Mouse (Mus musculus): ENCODE results near the gene Btnl9. TPM values are rescaled to one million over a fixed set of nuclear protein-coding genes. Genes with fewer than 3 reads are reported as not detected.
"Not testable (repeated sequence)": the region's sequence is repeated elsewhere in the genome, so short reads cannot be mapped to it uniquely, and the experiment has no call there.

The Btnl9 gene
- polyA plus RNA-seq, 1 experiment from 2014 or later, result not detected

- Histone ChIP-seq H3K4me3 (peak overlapping the region; percentile 90), H3K27ac (replicated peaks) (peak overlapping the region; percentile 100), H3K4me1 (peaks cover 20% of the 10 kb centered on the region), H3K27me3 (ENCODE audit: low read depth, poor library complexity, severe bottlenecking) (no peaks in the 10 kb centered on the region), H3K36me3 (peaks cover 10% of the 10 kb centered on the region), H3K9me3 (replicated peaks) (no peaks in the 10 kb centered on the region)
- WGBS, result 73% methylated on average over 2 of the region's 2 CpGs
- DNase-seq (ENCODE audit: low spot score), result no peak
Measured at GRCm38 (mm10) chr11:49202071-49202470, 15.1 kb upstream of the Btnl9 start.

- H3K9me3 ChIP-seq (replicated peaks), result no peaks in the 10 kb centered on the region
- no peak overlapping the region for H3K27ac ChIP-seq (replicated peaks)
- no peaks in the 10 kb centered on the region for H3K27me3 ChIP-seq (ENCODE audit: low read depth, poor library complexity, severe bottlenecking)
- peaks cover 1% of the 10 kb centered on the region for H3K36me3 ChIP-seq
- no peak for DNase-seq (ENCODE audit: low spot score)
- no peak overlapping the region for H3K4me3 ChIP-seq
- peaks cover 20% of the 10 kb centered on the region for H3K4me1 ChIP-seq
Measured at GRCm38 (mm10) chr11:49201142-49201541, 14.2 kb upstream of the Btnl9 start.

GRCm38 (mm10) chr11:49200666-49201065, 13.7 kb upstream of the Btnl9 start:
- no peaks in the 10 kb centered on the region for H3K9me3 ChIP-seq (replicated peaks)
- no peak overlapping the region for H3K4me3 ChIP-seq
- DNase-seq (ENCODE audit: low spot score), result no peak
- H3K4me1 ChIP-seq, result peaks cover 20% of the 10 kb centered on the region
- H3K36me3 ChIP-seq, result no peaks in the 10 kb centered on the region
- H3K27ac ChIP-seq (replicated peaks), result no peak overlapping the region
- H3K27me3 ChIP-seq (ENCODE audit: low read depth, poor library complexity, severe bottlenecking), result no peaks in the 10 kb centered on the region

- WGBS, result 86% methylated on average over 7 of the region's 7 CpGs
- Histone ChIP-seq H3K4me3 (no peak overlapping the region), H3K4me1 (no peaks in the 10 kb centered on the region), H3K27ac (replicated peaks) (no peak overlapping the region), H3K36me3 (no peaks in the 10 kb centered on the region), H3K27me3 (ENCODE audit: low read depth, poor library complexity, severe bottlenecking) (no peaks in the 10 kb centered on the region), H3K9me3 (replicated peaks) (no peaks in the 10 kb centered on the region)
- no peak for DNase-seq (ENCODE audit: low spot score)
Measured at GRCm38 (mm10) chr11:49195819-49196322, 8.9 kb upstream of the Btnl9 start.

GRCm38 (mm10) chr11:49194771-49195170, 7.8 kb upstream of the Btnl9 start:
- H3K4me1 ChIP-seq; H3K9me3 ChIP-seq (replicated peaks); H3K27ac ChIP-seq (replicated peaks); DNase-seq (ENCODE audit: low spot score); H3K27me3 ChIP-seq (ENCODE audit: low read depth, poor library complexity, severe bottlenecking); H3K4me3 ChIP-seq; H3K36me3 ChIP-seq: not testable (repeated sequence)
- WGBS, result 95% methylated on average over 9 of the region's 9 CpGs

GRCm38 (mm10) chr11:49191083-49191482, 4.1 kb upstream of the Btnl9 start:
- 60% methylated on average over 2 of the region's 2 CpGs for WGBS
- Histone ChIP-seq H3K4me3 (no peak overlapping the region), H3K9me3 (replicated peaks) (no peaks in the 10 kb centered on the region), H3K27ac (replicated peaks) (no peak overlapping the region), H3K4me1 (no peaks in the 10 kb centered on the region), H3K36me3 (no peaks in the 10 kb centered on the region), H3K27me3 (ENCODE audit: low read depth, poor library complexity, severe bottlenecking) (no peaks in the 10 kb centered on the region)
- no peak for DNase-seq (ENCODE audit: low spot score)

GRCm38 (mm10) chr11:49189737-49190136, 2.8 kb upstream of the Btnl9 start:
- no peaks in the 10 kb centered on the region for H3K9me3 ChIP-seq (replicated peaks)
- no peaks in the 10 kb centered on the region for H3K27me3 ChIP-seq (ENCODE audit: low read depth, poor library complexity, severe bottlenecking)
- no peaks in the 10 kb centered on the region for H3K4me1 ChIP-seq
- no peaks in the 10 kb centered on the region for H3K36me3 ChIP-seq
- DNase-seq (ENCODE audit: low spot score), result no peak
- H3K4me3 ChIP-seq, result no peak overlapping the region
- H3K27ac ChIP-seq (replicated peaks), result no peak overlapping the region
- 11% methylated on average over 7 of the region's 7 CpGs for WGBS

- Histone ChIP-seq H3K27me3 (ENCODE audit: low read depth, poor library complexity, severe bottlenecking) (no peaks in the 10 kb centered on the region), H3K27ac (replicated peaks) (no peak overlapping the region), H3K4me1 (no peaks in the 10 kb centered on the region), H3K36me3 (no peaks in the 10 kb centered on the region), H3K4me3 (no peak overlapping the region), H3K9me3 (replicated peaks) (no peaks in the 10 kb centered on the region)
- no peak for DNase-seq (ENCODE audit: low spot score)
- WGBS, result 82% methylated on average over 10 of the region's 10 CpGs
Measured at GRCm38 (mm10) chr11:49187701-49188100, 742 bp upstream of the Btnl9 start.

GRCm38 (mm10) chr11:49186452-49186851, 507 bp downstream of the Btnl9 start:
- Histone ChIP-seq H3K36me3 (no peaks in the 10 kb centered on the region), H3K4me3 (no peak overlapping the region), H3K27ac (replicated peaks) (no peak overlapping the region), H3K27me3 (ENCODE audit: low read depth, poor library complexity, severe bottlenecking) (no peaks in the 10 kb centered on the region), H3K9me3 (replicated peaks) (no peaks in the 10 kb centered on the region), H3K4me1 (no peaks in the 10 kb centered on the region)
- 83% methylated on average over 6 of the region's 6 CpGs for WGBS
- DNase-seq (ENCODE audit: low spot score), result no peak

GRCm38 (mm10) chr11:49183172-49183571, 3.8 kb downstream of the Btnl9 start:
- no peak overlapping the region for H3K4me3 ChIP-seq
- no peaks in the 10 kb centered on the region for H3K27me3 ChIP-seq (ENCODE audit: low read depth, poor library complexity, severe bottlenecking)
- no peak for DNase-seq (ENCODE audit: low spot score)
- 74% methylated on average over 1 of the region's 1 CpGs for WGBS
- H3K9me3 ChIP-seq (replicated peaks), result no peaks in the 10 kb centered on the region
- no peaks in the 10 kb centered on the region for H3K4me1 ChIP-seq
- no peaks in the 10 kb centered on the region for H3K36me3 ChIP-seq
- H3K27ac ChIP-seq (replicated peaks), result no peak overlapping the region

- not testable (repeated sequence) for H3K27ac ChIP-seq (replicated peaks); H3K4me1 ChIP-seq; DNase-seq (ENCODE audit: low spot score); H3K4me3 ChIP-seq; H3K36me3 ChIP-seq; H3K9me3 ChIP-seq (replicated peaks); H3K27me3 ChIP-seq (ENCODE audit: low read depth, poor library complexity, severe bottlenecking)
- 91% methylated on average over 4 of the region's 4 CpGs for WGBS
Measured at GRCm38 (mm10) chr11:49176047-49176779, 10.7 kb downstream of the Btnl9 start.

- peaks cover 5% of the 10 kb centered on the region for H3K27me3 ChIP-seq (ENCODE audit: low read depth, poor library complexity, severe bottlenecking)
- H3K4me3 ChIP-seq, result no peak overlapping the region
- no peaks in the 10 kb centered on the region for H3K36me3 ChIP-seq
- WGBS, result 92% methylated on average over 8 of the region's 8 CpGs
- H3K4me1 ChIP-seq, result peaks cover 6% of the 10 kb centered on the region; the same call in 1 of the 2 replicates
- no peak overlapping the region for H3K27ac ChIP-seq (replicated peaks)
- DNase-seq (ENCODE audit: low spot score), result no peak
- H3K9me3 ChIP-seq (replicated peaks), result no peaks in the 10 kb centered on the region
Measured at GRCm38 (mm10) chr11:49175345-49175744, 11.6 kb downstream of the Btnl9 start.

- DNase-seq (ENCODE audit: low spot score), result no peak
- no peak overlapping the region for H3K4me3 ChIP-seq
- peaks cover 7% of the 10 kb centered on the region; the same call in 1 of the 2 replicates for H3K9me3 ChIP-seq (replicated peaks)
- H3K27ac ChIP-seq (replicated peaks), result no peak overlapping the region
- 95% methylated on average over 4 of the region's 4 CpGs for WGBS
- peaks cover 33% of the 10 kb centered on the region for H3K27me3 ChIP-seq (ENCODE audit: low read depth, poor library complexity, severe bottlenecking)
- no peaks in the 10 kb centered on the region for H3K36me3 ChIP-seq
- H3K4me1 ChIP-seq, result peaks cover 14% of the 10 kb centered on the region
Measured at GRCm38 (mm10) chr11:49170576-49170975, 16.4 kb downstream of the Btnl9 start.
